Comparison of ENCODE assay signal across 14 mouse cellular contexts in genomic region chr4:47698926-47699325, GRCm38 (mm10).
DNase-seq lines count a peak whose midpoint lies in the region; ATAC-seq lines count a peak whose summit lies in the region.
"Had no signal": no experiment of that assay in that cellular context is flagged by ENCODE, and none has a peak within 500 bp of the region (broad histone marks: within the 10 kb centered on the region; RNA-seq: fewer than 3 reads in every experiment).

No protein-coding gene starts in this region.

- ATAC-seq in embryonic facial prominence, embryonic 13.5 days (ENCODE audit: insufficient number of reproducible peaks, insufficient read depth, low FRiP score, low TSS enrichment, low read depth): no peak
- ATAC-seq in midbrain, embryonic 13.5 days: peak; percentile 68; the same call in 1 of the 2 replicates
- ATAC-seq in forebrain, embryonic 14.5 days: peak; percentile 89
- no peak for ATAC-seq in neural tube, embryonic 15.5 days (ENCODE audit: low FRiP score)
- ATAC-seq in activated CD4-positive, CD25-positive, alpha-beta regulatory T cell, adult 4 months: no peak

- no peak for DNase-seq in embryonic facial prominence, embryonic 10.5 days (ENCODE audit: low spot score)
- DNase-seq in midbrain, embryonic 10.5 days (ENCODE audit: low spot score): no peak
- no peak for DNase-seq in forebrain, embryonic 14.5 days (ENCODE audit: low spot score)
- DNase-seq in frontal cortex, adult 2 months (ENCODE audit: extremely low spot score in 1 of 2, low spot score in 1 of 2): no peak
- DNase-seq: gastrocnemius, postnatal 36 days; lung, adult 2 months had no signal

- H3K36me3 ChIP-seq in embryonic facial prominence, embryonic 13.5 days: no peaks in the 10 kb centered on the region
- no peaks in the 10 kb centered on the region for H3K36me3 ChIP-seq in embryonic facial prominence, embryonic 10.5 days (replicated peaks)
- H3K36me3 ChIP-seq in midbrain, embryonic 13.5 days: no peaks in the 10 kb centered on the region
- H3K36me3 ChIP-seq in midbrain, embryonic 10.5 days: no peaks in the 10 kb centered on the region
- no peaks in the 10 kb centered on the region for H3K36me3 ChIP-seq in forebrain, embryonic 14.5 days (ENCODE audit: control insufficient read depth, insufficient read depth, low read length)
- H3K36me3 ChIP-seq in neural tube, embryonic 15.5 days: no peaks in the 10 kb centered on the region
- H3K36me3 ChIP-seq: heart, embryonic 15.5 days; neural tube, embryonic 12.5 days had no signal

- H3K9ac ChIP-seq in embryonic facial prominence, embryonic 13.5 days: no peak overlapping the region
- H3K9ac ChIP-seq in midbrain, embryonic 13.5 days (replicated peaks): no peak overlapping the region
- H3K9ac ChIP-seq in forebrain, embryonic 14.5 days (ENCODE audit: low read length): no peak overlapping the region
- H3K9ac ChIP-seq in neural tube, embryonic 15.5 days (replicated peaks): no peak overlapping the region
- H3K9ac ChIP-seq: heart, embryonic 15.5 days; neural tube, embryonic 12.5 days had no signal

- H3K4me3 ChIP-seq in embryonic facial prominence, embryonic 13.5 days: no peak overlapping the region
- no peak overlapping the region for H3K4me3 ChIP-seq in embryonic facial prominence, embryonic 10.5 days
- no peak overlapping the region for H3K4me3 ChIP-seq in midbrain, embryonic 13.5 days (replicated peaks)
- no peak overlapping the region for H3K4me3 ChIP-seq in midbrain, embryonic 10.5 days
- no peak overlapping the region for H3K4me3 ChIP-seq in forebrain, embryonic 14.5 days (ENCODE audit: low read depth, low read length)
- H3K4me3 ChIP-seq in neural tube, embryonic 15.5 days (replicated peaks): no peak overlapping the region
- H3K4me3 ChIP-seq: erythroblast, embryonic 14.5 days; heart, embryonic 15.5 days; neural tube, embryonic 12.5 days had no signal

- 40% methylated on average over 4 of the region's 4 CpGs for WGBS in embryonic facial prominence, embryonic 13.5 days
- 57% methylated on average over 4 of the region's 4 CpGs for WGBS in embryonic facial prominence, embryonic 10.5 days
- 37% methylated on average over 4 of the region's 4 CpGs for WGBS in midbrain, embryonic 13.5 days
- 65% methylated on average over 4 of the region's 4 CpGs for WGBS in midbrain, embryonic 10.5 days
- WGBS in forebrain, embryonic 14.5 days: 6% methylated on average over 4 of the region's 4 CpGs
- 38% methylated on average over 4 of the region's 4 CpGs for WGBS in neural tube, embryonic 15.5 days

- peaks cover 14% of the 10 kb centered on the region for H3K4me1 ChIP-seq in embryonic facial prominence, embryonic 13.5 days
- H3K4me1 ChIP-seq in embryonic facial prominence, embryonic 10.5 days: no peaks in the 10 kb centered on the region
- 0 out of 2 replicates have a peak, but pooled peaks cover 8% of the 10 kb centered on the region for H3K4me1 ChIP-seq in midbrain, embryonic 13.5 days (replicated peaks)
- H3K4me1 ChIP-seq in midbrain, embryonic 10.5 days: no peaks in the 10 kb centered on the region; the same call in 1 of the 2 replicates
- peaks cover 8% of the 10 kb centered on the region; the same call in 1 of the 2 replicates for H3K4me1 ChIP-seq in forebrain, embryonic 14.5 days (ENCODE audit: control insufficient read depth, insufficient read depth, low read length)
- peaks cover 10% of the 10 kb centered on the region for H3K4me1 ChIP-seq in neural tube, embryonic 15.5 days
- H3K4me1 ChIP-seq: heart, embryonic 15.5 days; neural tube, embryonic 12.5 days had no signal

- H3K9me3 ChIP-seq in embryonic facial prominence, embryonic 13.5 days: no peaks in the 10 kb centered on the region
- H3K9me3 ChIP-seq in embryonic facial prominence, embryonic 10.5 days: no peaks in the 10 kb centered on the region
- H3K9me3 ChIP-seq in midbrain, embryonic 13.5 days: no peaks in the 10 kb centered on the region
- H3K9me3 ChIP-seq in midbrain, embryonic 10.5 days (replicated peaks): no peaks in the 10 kb centered on the region
- H3K9me3 ChIP-seq in forebrain, embryonic 14.5 days (replicated peaks; ENCODE audit: control insufficient read depth, low read length): no peaks in the 10 kb centered on the region
- no peaks in the 10 kb centered on the region for H3K9me3 ChIP-seq in neural tube, embryonic 15.5 days (replicated peaks)
- H3K9me3 ChIP-seq: heart, embryonic 15.5 days; neural tube, embryonic 12.5 days had no signal

- H3K4me2 ChIP-seq in embryonic facial prominence, embryonic 13.5 days: no peak overlapping the region
- no peak overlapping the region for H3K4me2 ChIP-seq in midbrain, embryonic 13.5 days (replicated peaks)
- no peak overlapping the region for H3K4me2 ChIP-seq in forebrain, embryonic 14.5 days (ENCODE audit: low read length)
- H3K4me2 ChIP-seq in neural tube, embryonic 15.5 days: no peak overlapping the region
- H3K4me2 ChIP-seq: heart, embryonic 15.5 days; neural tube, embryonic 12.5 days had no signal

- H3K27ac ChIP-seq in embryonic facial prominence, embryonic 13.5 days: peak overlapping the region; percentile 35
- H3K27ac ChIP-seq in embryonic facial prominence, embryonic 10.5 days (replicated peaks): no peak overlapping the region
- peak overlapping the region; percentile 27; the same call in 1 of the 2 replicates for H3K27ac ChIP-seq in midbrain, embryonic 13.5 days
- no peak overlapping the region for H3K27ac ChIP-seq in midbrain, embryonic 10.5 days (replicated peaks)
- peak overlapping the region; percentile 75 for H3K27ac ChIP-seq in forebrain, embryonic 14.5 days (ENCODE audit: low read depth, low read length)
- H3K27ac ChIP-seq in neural tube, embryonic 15.5 days (replicated peaks): peak overlapping the region; percentile 60
- H3K27ac ChIP-seq: heart, embryonic 15.5 days; kidney, postnatal 0 days; neural tube, embryonic 12.5 days had no signal

- H3K27me3 ChIP-seq in embryonic facial prominence, embryonic 13.5 days: no peaks in the 10 kb centered on the region
- no peaks in the 10 kb centered on the region for H3K27me3 ChIP-seq in embryonic facial prominence, embryonic 10.5 days (replicated peaks; ENCODE audit: low read depth, poor library complexity, severe bottlenecking)
- H3K27me3 ChIP-seq in midbrain, embryonic 13.5 days: no peaks in the 10 kb centered on the region
- no peaks in the 10 kb centered on the region for H3K27me3 ChIP-seq in midbrain, embryonic 10.5 days (ENCODE audit: low read depth, poor library complexity, severe bottlenecking)
- no peaks in the 10 kb centered on the region for H3K27me3 ChIP-seq in forebrain, embryonic 14.5 days (replicated peaks; ENCODE audit: control insufficient read depth, insufficient read depth, low read length)
- H3K27me3 ChIP-seq in neural tube, embryonic 15.5 days (replicated peaks): no peaks in the 10 kb centered on the region
- H3K27me3 ChIP-seq: heart, embryonic 15.5 days; neural tube, embryonic 12.5 days had no signal

Comparison
In these comparisons a context has a peak if more than half of its experiments do, and no peak if none do; other contexts are left out.
1. H3K27ac ChIP-seq: peak in embryonic facial prominence, embryonic 13.5 days (single experiment), midbrain, embryonic 13.5 days (single experiment), forebrain, embryonic 14.5 days (single experiment) and neural tube, embryonic 15.5 days (single experiment); none in embryonic facial prominence, embryonic 10.5 days (single experiment) and midbrain, embryonic 10.5 days (single experiment).
2. ATAC-seq: peak in midbrain, embryonic 13.5 days (single experiment) and forebrain, embryonic 14.5 days (single experiment); none in embryonic facial prominence, embryonic 13.5 days (single experiment), neural tube, embryonic 15.5 days (single experiment) and activated CD4-positive, CD25-positive, alpha-beta regulatory T cell, adult 4 months (single experiment).